Mouse (Mus musculus): ENCODE measurements at regions not wholly inside any gene's neighbourhood (a gene's known extent, or its start where the extent isn't known, plus 50 kb on each side); places are given as distances from the start of the nearest gene placed in this dataset. TPM values are rescaled to one million over a fixed set of nuclear protein-coding genes. Genes with fewer than 3 reads are reported as not detected.

DNA sequence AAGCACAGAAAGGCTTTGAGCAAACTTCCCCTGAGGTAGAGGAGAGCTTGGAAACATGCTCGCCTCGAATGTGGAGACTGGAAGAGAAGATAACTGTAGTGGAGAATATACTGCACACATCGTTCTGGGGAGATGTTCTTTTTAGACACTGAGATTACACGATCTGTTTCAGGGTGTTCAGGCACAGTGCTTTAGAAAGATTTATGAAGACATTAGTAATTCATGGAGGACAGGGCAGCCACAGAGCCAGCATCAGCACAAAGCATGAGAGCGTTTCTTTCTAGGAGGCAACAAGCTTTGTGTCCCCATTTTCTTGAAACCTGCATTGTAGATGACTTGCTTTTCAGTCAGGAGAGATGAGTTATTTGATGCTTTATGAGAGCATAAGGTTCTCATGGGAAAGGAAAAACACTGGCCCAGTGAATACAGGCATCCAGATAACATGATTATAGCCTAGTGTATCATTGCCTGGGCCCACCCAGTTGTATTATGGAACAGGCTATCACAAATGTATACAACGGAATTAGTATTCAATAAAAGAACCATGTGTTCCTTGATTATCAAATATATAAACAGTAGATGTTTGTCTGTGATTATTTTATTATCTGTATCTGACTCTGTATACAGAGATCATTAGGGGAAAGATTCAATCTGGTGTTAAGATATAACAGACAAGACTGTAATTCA lies 151.0 kb downstream of the Calcrl start:
- H3K9ac ChIP-seq (replicated peaks) = no peak overlapping the region
- ATAC-seq (ENCODE audit: low FRiP score, low read depth) = no peak
- H3K27me3 ChIP-seq = no peaks in the 10 kb centered on the region
- no peak overlapping the region for H3K4me2 ChIP-seq (replicated peaks)
- 86% methylated on average over 6 of the region's 6 CpGs for WGBS
- H3K36me3 ChIP-seq = no peaks in the 10 kb centered on the region
- no peaks in the 10 kb centered on the region for H3K9me3 ChIP-seq
- H3K27ac ChIP-seq (replicated peaks) = no peak overlapping the region
- H3K4me3 ChIP-seq = no peak overlapping the region
- H3K4me1 ChIP-seq = no peaks in the 10 kb centered on the region

DNA sequence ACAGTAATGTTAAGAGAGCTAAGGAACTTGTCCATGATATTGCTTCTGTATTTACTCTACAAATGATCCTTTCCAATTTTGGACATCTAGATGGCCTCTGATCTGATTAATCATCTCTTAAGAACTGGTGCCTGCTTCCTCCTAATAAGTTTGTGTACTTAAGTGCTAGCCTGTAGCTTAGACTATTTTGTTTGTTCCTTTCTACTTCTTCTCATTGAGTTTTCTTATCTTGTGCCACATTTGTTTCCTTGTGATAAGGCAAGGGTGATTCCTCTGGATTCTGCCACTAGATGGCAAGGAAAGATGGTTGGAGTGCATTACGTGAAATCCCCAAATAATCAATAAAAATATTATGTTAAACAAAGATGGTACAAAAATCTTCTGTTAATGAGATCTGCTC lies 148.0 kb downstream of the Calcrl start:
- Histone ChIP-seq H3K9ac (replicated peaks) (no peak overlapping the region), H3K36me3 (no peaks in the 10 kb centered on the region), H3K27ac (replicated peaks) (no peak overlapping the region), H3K4me3 (no peak overlapping the region), H3K4me2 (replicated peaks) (no peak overlapping the region), H3K9me3 (no peaks in the 10 kb centered on the region), H3K27me3 (no peaks in the 10 kb centered on the region), H3K4me1 (no peaks in the 10 kb centered on the region)
- WGBS = 87% methylated on average over 1 of the region's 1 CpGs
- ATAC-seq (ENCODE audit: low FRiP score, low read depth) = no peak

Small RNA genes in the stretch of these regions (microRNA-seq; reads per million reads assigned to microRNA genes)
- gene Gm25972 = not detected
